Mouse (Mus musculus): ENCODE data around the gene Efna5.

DNA sequence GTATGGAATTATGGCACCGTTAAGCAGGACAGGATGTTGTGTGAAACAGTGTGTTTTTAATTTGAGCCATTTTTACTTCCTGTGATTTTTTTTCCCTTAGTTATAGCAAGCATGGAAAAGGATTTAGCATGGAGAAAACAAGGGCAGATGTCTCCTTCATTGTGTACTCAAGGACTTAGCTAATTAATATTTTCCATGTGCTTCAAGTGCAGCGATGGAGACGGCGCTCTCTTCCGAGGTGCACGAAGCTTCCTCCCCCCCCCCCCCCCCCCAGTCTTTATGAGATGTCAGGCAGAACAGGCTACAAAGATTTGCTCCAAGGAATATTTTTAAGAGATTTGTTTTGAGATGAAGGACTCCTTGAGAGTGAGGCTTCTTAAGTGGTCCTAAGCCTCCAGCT lies 301.5 kb downstream of the Efna5 start:
- TF ChIP-seq POLR2A (IDR thresholded peaks at IDR 0.05; ENCODE audit: low read depth, low read length) (no peak), CTCF (IDR thresholded peaks at IDR 0.05; ENCODE audit: extremely low read depth, insufficient read length, insufficient replicate concordance, low read depth, low read length) (no peak)
